Mouse (Mus musculus) adrenal gland, postnatal 36 days (tissue): ENCODE data around the gene Wiz. TPM values are rescaled to one million over a fixed set of nuclear protein-coding genes. Genes with fewer than 3 reads are reported as not detected.

ENCODE experiments used
- DNase-seq, 2 experiments: peaks; one replicate each; pipeline ENCODE4 v3.0.0; 2021; ENCODE audit warnings: mixed read lengths in 1 of 2
- total RNA-seq, 2 experiments: library from RNA; stranded (reverse); gene quantifications; 2 replicates each; pipeline ENCODE4 v1.2.3; 2021

The Wiz gene
- total RNA-seq, 2 experiments from 2014 or later: 48.5 to 49.9 TPM

GRCm38 (mm10) chr17:32349851-32350381, 39.3 kb downstream of the Wiz start:
- DNase-seq: no peak

DNA sequence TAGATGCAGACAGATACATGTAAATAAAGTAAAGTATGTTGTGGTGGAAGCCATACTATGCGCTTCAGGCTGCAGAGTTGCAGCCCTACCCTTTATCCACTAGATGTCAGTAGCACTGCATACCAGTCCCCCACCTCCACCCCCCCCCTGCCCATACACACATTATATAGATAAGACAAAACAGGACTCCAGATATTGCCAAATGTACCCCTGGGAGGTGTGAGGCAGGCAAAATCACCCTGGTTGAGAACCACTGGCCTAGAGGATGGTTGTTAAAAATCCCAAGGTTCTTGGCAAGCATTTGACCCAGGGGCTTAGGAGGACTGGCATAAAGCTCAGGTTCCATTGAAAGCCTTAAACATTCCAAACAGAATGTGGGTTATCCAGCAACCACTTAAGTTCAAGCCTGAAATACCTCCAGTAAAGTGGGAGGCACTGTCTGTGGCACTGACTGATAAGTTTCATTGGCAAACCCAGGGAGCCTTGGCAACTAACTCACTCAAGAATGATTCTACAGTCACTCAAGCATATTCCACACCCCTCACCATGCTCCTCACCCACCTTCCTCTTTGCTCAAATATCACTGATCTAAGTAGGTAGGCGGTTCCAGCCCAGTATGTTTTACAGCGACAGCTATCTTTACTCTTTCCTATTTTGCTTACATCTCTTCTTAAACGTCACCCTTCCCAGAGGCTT, 40.1 kb downstream of the Wiz start:
- DNase-seq: no peak

DNA sequence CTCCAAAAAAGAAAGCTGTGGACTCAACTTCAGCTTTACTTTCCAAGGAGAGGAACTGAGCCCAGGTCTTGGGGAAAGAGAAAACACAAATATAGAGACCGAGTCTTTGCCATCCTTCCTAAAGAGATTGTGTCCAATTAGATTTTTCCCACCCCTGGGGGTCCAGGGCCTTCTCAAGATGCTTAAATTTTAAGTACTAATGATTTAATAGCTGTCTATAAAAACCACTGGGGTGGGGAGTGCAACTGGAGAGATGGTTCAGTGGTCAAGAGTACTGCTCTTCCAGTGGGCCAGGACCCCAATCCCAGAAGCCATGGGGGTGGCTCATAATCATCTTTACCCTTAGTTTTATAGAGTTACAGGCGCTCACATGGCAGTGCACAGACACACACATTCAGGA, 40.8 kb downstream of the Wiz start:
- DNase-seq: no peak

DNA sequence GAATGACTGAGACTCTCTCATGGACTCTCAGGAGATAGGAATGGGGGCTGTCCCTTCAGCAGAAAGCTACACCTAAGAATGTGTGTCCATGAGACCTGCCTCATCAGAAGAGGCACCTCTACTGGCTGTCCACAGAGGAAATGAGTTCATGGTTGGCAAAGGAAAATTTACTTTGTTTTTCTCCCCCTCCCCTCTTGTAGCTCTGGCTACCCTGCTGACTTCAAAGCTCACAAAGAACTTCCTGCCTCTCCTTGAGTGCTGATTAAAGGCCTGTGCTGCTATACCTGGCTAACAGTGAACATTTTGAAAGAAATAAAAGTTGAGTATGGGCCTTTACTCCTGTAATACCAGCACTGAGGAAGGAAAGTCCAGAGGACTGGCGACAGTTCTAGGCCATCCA, 48.1 kb downstream of the Wiz start:
- no peak for DNase-seq

GRCm38 (mm10) chr17:32340110-32340509, 49.1 kb downstream of the Wiz start:
- DNase-seq: no peak

- DNase-seq: no peak
Observed at GRCm38 (mm10) chr17:32335869-32336268, 53.4 kb downstream of the Wiz start.

DNA sequence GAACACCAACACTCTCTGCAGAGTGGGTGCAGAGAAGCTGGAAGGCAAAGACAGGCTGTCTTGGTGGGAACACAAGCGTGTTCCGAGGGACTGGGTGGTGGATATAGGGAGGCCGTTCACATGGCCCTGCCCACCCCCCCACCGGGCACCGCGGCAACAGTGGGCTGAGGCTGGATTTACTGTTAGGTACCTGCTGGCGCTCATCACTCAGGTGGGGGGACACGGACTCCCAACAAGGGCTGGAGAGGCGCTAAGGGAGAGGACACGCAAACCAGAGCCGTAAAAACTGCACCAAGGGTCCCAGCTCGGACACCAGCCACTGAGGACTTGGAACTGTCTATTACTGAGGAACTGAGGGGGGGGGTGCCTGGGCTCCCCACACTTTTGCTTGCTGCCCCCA, 54.3 kb downstream of the Wiz start:
- no peak for DNase-seq

GRCm38 (mm10) chr17:32333675-32334303, 55.5 kb downstream of the Wiz start:
- no peak for DNase-seq

DNA sequence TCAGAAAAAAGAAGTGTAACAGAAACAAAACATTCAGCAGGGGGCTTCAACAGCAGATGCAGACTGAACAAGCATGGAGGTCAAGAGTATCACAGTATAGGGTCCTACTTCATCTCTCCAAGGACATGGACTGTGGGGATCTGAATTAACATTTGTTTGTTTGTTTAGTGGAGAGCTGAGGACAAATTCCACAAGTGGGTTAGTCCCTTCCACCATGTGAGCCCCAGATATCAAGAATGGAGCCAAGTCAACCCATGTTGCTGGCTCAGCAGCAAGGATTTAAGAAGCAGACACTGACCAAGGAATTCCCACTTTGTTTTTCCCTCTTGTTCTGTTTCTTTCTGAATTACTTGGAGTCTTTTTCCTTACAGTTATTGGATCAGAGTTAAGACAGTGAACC, 61.7 kb downstream of the Wiz start:
- no peak for DNase-seq

GRCm38 (mm10) chr17:32322809-32323208, 66.4 kb downstream of the Wiz start:
- DNase-seq: no peak

- peak; percentile 17 to 23 for DNase-seq
Observed at GRCm38 (mm10) chr17:32321836-32322235, 67.4 kb downstream of the Wiz start.

- no peak for DNase-seq
Observed at GRCm38 (mm10) chr17:32321390-32321734, 67.9 kb downstream of the Wiz start.

GRCm38 (mm10) chr17:32320597-32321389, 68.4 kb downstream of the Wiz start, which contains the start of gene Akap8:
Gene Akap8 (minus strand): TSS chr17:32321238.
- DNase-seq: peak; percentile 98

- no peak for DNase-seq
Observed at GRCm38 (mm10) chr17:32319950-32320349, 69.3 kb downstream of the Wiz start.

DNA sequence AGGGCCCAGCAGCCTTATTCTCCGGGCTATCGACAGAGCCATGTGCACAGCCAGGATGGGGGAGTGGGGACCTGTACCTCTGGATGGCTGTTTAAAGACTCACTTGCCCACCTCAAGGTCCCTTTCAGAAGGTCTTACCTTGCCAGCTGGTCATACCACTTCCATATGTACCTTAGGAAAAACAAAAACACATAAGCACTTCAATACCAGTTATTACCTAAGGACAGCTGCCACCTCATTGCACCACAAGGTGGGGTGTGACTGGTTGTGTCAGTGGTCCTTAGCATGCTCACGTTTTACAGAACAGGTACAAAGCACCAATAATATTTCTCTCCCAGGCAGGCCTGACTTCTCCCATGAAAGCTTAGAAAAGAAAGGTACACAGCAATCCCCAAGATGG, 71.5 kb downstream of the Wiz start:
- DNase-seq: no peak

GRCm38 (mm10) chr17:32317032-32317431, 72.2 kb downstream of the Wiz start:
- no peak for DNase-seq

DNA sequence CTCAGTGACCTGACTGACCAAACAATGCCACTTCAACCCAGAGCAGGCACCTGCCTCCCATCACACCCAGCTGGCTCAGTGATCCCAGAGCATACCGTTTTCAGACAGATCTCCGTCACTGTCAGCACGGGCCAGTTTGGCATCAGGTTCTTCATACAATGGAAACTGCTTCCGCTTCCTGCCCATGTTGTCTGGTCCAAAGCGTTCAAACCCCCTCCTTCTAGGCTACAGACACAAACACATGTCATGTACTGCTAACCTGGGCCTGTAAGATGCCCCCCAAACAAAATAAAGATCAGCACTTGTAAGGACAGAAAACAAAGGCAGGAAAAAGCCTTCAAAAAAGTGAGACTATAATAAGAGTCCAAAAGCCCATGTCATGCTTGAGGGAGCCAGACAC, 73.7 kb downstream of the Wiz start:
- DNase-seq: no peak

DNA sequence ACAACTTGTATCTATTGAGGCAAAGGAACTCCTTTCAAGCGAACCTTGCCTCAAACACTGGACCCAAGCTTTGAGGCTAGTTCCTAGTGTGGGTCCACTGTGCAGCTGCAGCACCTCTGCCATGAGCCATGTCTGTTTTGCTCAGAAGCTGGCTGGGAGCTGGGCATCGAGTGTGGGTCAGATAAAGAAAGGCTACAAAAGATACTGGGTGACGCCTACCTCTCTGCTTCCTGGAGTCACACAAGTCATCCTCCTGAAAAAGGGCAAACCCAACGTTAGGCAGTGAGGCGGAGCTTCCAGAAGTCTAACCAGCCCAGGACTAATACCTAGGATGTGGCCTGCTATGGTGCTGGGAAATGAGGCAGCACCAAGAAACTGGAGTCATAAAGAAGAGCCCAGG, 75.3 kb downstream of the Wiz start:
- DNase-seq: no peak

- no peak for DNase-seq
Observed at GRCm38 (mm10) chr17:32312801-32313200, 76.4 kb downstream of the Wiz start.

DNA sequence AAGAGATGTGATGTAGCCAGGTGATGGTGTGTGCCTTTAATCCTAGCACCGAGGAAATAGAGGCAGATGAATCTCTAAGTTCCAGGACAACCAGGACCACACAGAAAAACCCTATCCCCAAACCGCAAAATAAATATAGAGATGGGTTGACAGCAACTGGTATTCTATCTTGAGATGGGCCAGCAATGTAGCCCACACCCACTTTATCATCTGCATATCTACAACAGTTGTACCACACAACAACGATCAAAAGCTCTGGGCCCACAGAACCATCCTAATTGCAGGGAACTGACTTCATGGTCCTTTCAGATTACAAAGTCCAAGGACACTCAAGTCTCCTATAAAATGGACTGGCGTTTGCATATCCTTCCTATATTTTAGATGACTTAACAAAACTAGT, 81.3 kb downstream of the Wiz start:
- DNase-seq: no peak
